In genomic region chr6:4413201-4413600, GRCm38 (mm10) we compare ENCODE assay signal across 15 mouse cellular contexts.
DNase-seq lines count a peak whose midpoint lies in the region.
"Had no signal": no experiment of that assay in that cellular context is flagged by ENCODE, and none has a peak within 500 bp of the region (broad histone marks: within the 10 kb centered on the region; RNA-seq: fewer than 3 reads in every experiment).

No protein-coding gene starts in this region.

- peak; percentile 52 for DNase-seq in heart, adult 11 months
- no peak for DNase-seq in heart, adult 8-10 months (ENCODE audit: low spot score)
- peak; percentile 55 for DNase-seq in MN1 (ENCODE audit: low spot score)
- peak; percentile 9 for DNase-seq in retina, postnatal 1 day
- DNase-seq in cerebellum, postnatal 4 days (ENCODE audit: low spot score in 2 of 2) = no peak
- DNase-seq: adrenal gland, adult 2 months; adrenal gland, postnatal 10 days; adrenal gland, postnatal 25 days; B cell, adult 2 months; cerebellum, adult 11 months; cerebellum, adult 18-20 months; cerebellum, adult 8-10 months; cerebellum, adult 9-11 months; cerebellum, postnatal 25 days; forebrain, postnatal 0 days had no signal

Comparison
In these comparisons a context has a peak if more than half of its experiments do, and no peak if none do; other contexts are left out.
1. DNase-seq: peak in heart, adult 11 months (single experiment), MN1 (single experiment) and retina, postnatal 1 day (single experiment); none in heart, adult 8-10 months (single experiment) and cerebellum, postnatal 4 days (0 of 2).